Mouse (Mus musculus): ENCODE measurements around the gene Tbrg1. TPM values are rescaled to one million over a fixed set of nuclear protein-coding genes. Genes with fewer than 3 reads are reported as not detected.
A peak's percentile ranks its signal among the peaks of the same experiment; 100 is the strongest.

Gene Tbrg1
- polyA plus RNA-seq, 1 experiment from 2014 or later: 161 TPM

- H3K9ac ChIP-seq (replicated peaks; ENCODE audit: low read depth, low read length): no peak overlapping the region; the same call in 1 of the 2 replicates
- no peaks in the 10 kb centered on the region for H3K27me3 ChIP-seq (ENCODE audit: control insufficient read depth, insufficient read depth, low read length)
- peak overlapping the region; percentile 64 for H3K4me3 ChIP-seq (ENCODE audit: low read depth, low read length)
- peak overlapping the region; percentile 59 for H3K4me2 ChIP-seq (replicated peaks; ENCODE audit: low read depth, low read length)
- 25% methylated on average over 6 of the region's 6 CpGs for WGBS
- no peaks in the 10 kb centered on the region for H3K9me3 ChIP-seq (ENCODE audit: control insufficient read depth, low read depth, low read length)
- no peaks in the 10 kb centered on the region for H3K36me3 ChIP-seq (ENCODE audit: control insufficient read depth, insufficient read depth, low read length)
- H3K4me1 ChIP-seq (ENCODE audit: control insufficient read depth, insufficient read depth, low read length): no peaks in the 10 kb centered on the region
- H3K27ac ChIP-seq (ENCODE audit: low read length): peak overlapping the region; percentile 64; the same call in 1 of the 2 replicates
- ATAC-seq (ENCODE audit: insufficient number of reproducible peaks, insufficient read depth, low FRiP score, low read depth): no peak
Measured at GRCm38 (mm10) chr9:37613911-37614280, 43.2 kb downstream of the Tbrg1 start.

- WGBS: under 1% methylated on average over 45 of the region's 45 CpGs
- peak within 1 kb of the TSS; percentile 74 for H3K27ac ChIP-seq (ENCODE audit: low read length)
- H3K36me3 ChIP-seq (ENCODE audit: control insufficient read depth, insufficient read depth, low read length): no peaks in the 10 kb centered on the region
- peak; percentile 97 for ATAC-seq (ENCODE audit: insufficient number of reproducible peaks, insufficient read depth, low FRiP score, low read depth)
- peak within 1 kb of the TSS; percentile 59 for H3K9ac ChIP-seq (replicated peaks; ENCODE audit: low read depth, low read length)
- H3K4me1 ChIP-seq (ENCODE audit: control insufficient read depth, insufficient read depth, low read length): no peaks in the 10 kb centered on the region
- H3K4me3 ChIP-seq (ENCODE audit: low read depth, low read length): peak within 1 kb of the TSS; percentile 64
- H3K4me2 ChIP-seq (replicated peaks; ENCODE audit: low read depth, low read length): peak within 1 kb of the TSS; percentile 59
- no peaks in the 10 kb centered on the region for H3K27me3 ChIP-seq (ENCODE audit: control insufficient read depth, insufficient read depth, low read length)
- H3K9me3 ChIP-seq (ENCODE audit: control insufficient read depth, low read depth, low read length): no peaks in the 10 kb centered on the region
Measured at GRCm38 (mm10) chr9:37613182-37613910, 43.8 kb downstream of the Tbrg1 start, which contains the start of gene Spa17. Gene Spa17 (minus strand): TSS chr9:37613722.

GRCm38 (mm10) chr9:37609558-37609957, 47.6 kb downstream of the Tbrg1 start:
- Histone ChIP-seq H3K9me3 (ENCODE audit: control insufficient read depth, low read depth, low read length) (no peaks in the 10 kb centered on the region), H3K4me1 (ENCODE audit: control insufficient read depth, insufficient read depth, low read length) (no peaks in the 10 kb centered on the region), H3K4me3 (ENCODE audit: low read depth, low read length) (no peak overlapping the region), H3K36me3 (ENCODE audit: control insufficient read depth, insufficient read depth, low read length) (no peaks in the 10 kb centered on the region), H3K27me3 (ENCODE audit: control insufficient read depth, insufficient read depth, low read length) (no peaks in the 10 kb centered on the region), H3K4me2 (replicated peaks; ENCODE audit: low read depth, low read length) (no peak overlapping the region), H3K9ac (replicated peaks; ENCODE audit: low read depth, low read length) (no peak overlapping the region), H3K27ac (ENCODE audit: low read length) (no peak overlapping the region)
- no peak for ATAC-seq (ENCODE audit: insufficient number of reproducible peaks, insufficient read depth, low FRiP score, low read depth)
- 78% methylated on average over 4 of the region's 4 CpGs for WGBS

GRCm38 (mm10) chr9:37605089-37605488, 52.0 kb downstream of the Tbrg1 start:
- H3K27ac ChIP-seq (ENCODE audit: low read length): no peak overlapping the region
- no peak overlapping the region for H3K9ac ChIP-seq (replicated peaks; ENCODE audit: low read depth, low read length)
- no peak for ATAC-seq (ENCODE audit: insufficient number of reproducible peaks, insufficient read depth, low FRiP score, low read depth)
- H3K4me2 ChIP-seq (replicated peaks; ENCODE audit: low read depth, low read length): no peak overlapping the region
- H3K4me1 ChIP-seq (ENCODE audit: control insufficient read depth, insufficient read depth, low read length): no peaks in the 10 kb centered on the region
- no peaks in the 10 kb centered on the region for H3K9me3 ChIP-seq (ENCODE audit: control insufficient read depth, low read depth, low read length)
- H3K4me3 ChIP-seq (ENCODE audit: low read depth, low read length): no peak overlapping the region
- H3K36me3 ChIP-seq (ENCODE audit: control insufficient read depth, insufficient read depth, low read length): no peaks in the 10 kb centered on the region
- WGBS: 92% methylated on average over 3 of the region's 3 CpGs
- no peaks in the 10 kb centered on the region for H3K27me3 ChIP-seq (ENCODE audit: control insufficient read depth, insufficient read depth, low read length)

GRCm38 (mm10) chr9:37600538-37601205, 56.4 kb downstream of the Tbrg1 start:
- no peaks in the 10 kb centered on the region for H3K36me3 ChIP-seq (ENCODE audit: control insufficient read depth, insufficient read depth, low read length)
- no peak overlapping the region for H3K9ac ChIP-seq (replicated peaks; ENCODE audit: low read depth, low read length)
- H3K27ac ChIP-seq (ENCODE audit: low read length): no peak overlapping the region
- no peak for ATAC-seq (ENCODE audit: insufficient number of reproducible peaks, insufficient read depth, low FRiP score, low read depth)
- no peak overlapping the region for H3K4me3 ChIP-seq (ENCODE audit: low read depth, low read length)
- H3K4me2 ChIP-seq (replicated peaks; ENCODE audit: low read depth, low read length): no peak overlapping the region
- H3K4me1 ChIP-seq (ENCODE audit: control insufficient read depth, insufficient read depth, low read length): no peaks in the 10 kb centered on the region
- 88% methylated on average over 2 of the region's 2 CpGs for WGBS
- no peaks in the 10 kb centered on the region for H3K9me3 ChIP-seq (ENCODE audit: control insufficient read depth, low read depth, low read length)
- no peaks in the 10 kb centered on the region for H3K27me3 ChIP-seq (ENCODE audit: control insufficient read depth, insufficient read depth, low read length)

Other genes with a start within 250 kb of the Tbrg1 start
- 0.06 TPM in 1 of 2 replicates, not detected in the other for gene Robo3, start 224.1 kb downstream of the Tbrg1 start, polyA plus RNA-seq (2014; fragmentation: Nextera tagmentation; extraction: Ambion mirVana)
- gene Msantd2, start 168.0 kb downstream of the Tbrg1 start, polyA plus RNA-seq (2014; fragmentation: Nextera tagmentation; extraction: Ambion mirVana): 33.2 and 38.9 TPM in 2 replicates
- gene Esam, start 129.2 kb downstream of the Tbrg1 start, polyA plus RNA-seq (2014; fragmentation: Nextera tagmentation; extraction: Ambion mirVana): 57.9 and 58.3 TPM in 2 replicates
- gene Vsig2, start 118.1 kb downstream of the Tbrg1 start, polyA plus RNA-seq (2014; fragmentation: Nextera tagmentation; extraction: Ambion mirVana): 44.3 and 56.9 TPM in 2 replicates
- 4.7 and 5.7 TPM in 2 replicates for gene Nrgn, start 104.4 kb downstream of the Tbrg1 start, polyA plus RNA-seq (2014; fragmentation: Nextera tagmentation; extraction: Ambion mirVana)
- gene Siae, start 101.6 kb downstream of the Tbrg1 start, polyA plus RNA-seq (2014; fragmentation: Nextera tagmentation; extraction: Ambion mirVana): 12.7 and 14.0 TPM in 2 replicates
- 5.3 and 7.4 TPM in 2 replicates for gene Spa17, start 43.6 kb downstream of the Tbrg1 start, polyA plus RNA-seq (2014; fragmentation: Nextera tagmentation; extraction: Ambion mirVana)
- not detected in 2 replicates for gene Panx3, start 11.9 kb upstream of the Tbrg1 start, polyA plus RNA-seq (2014; fragmentation: Nextera tagmentation; extraction: Ambion mirVana)
- not detected in 2 replicates for gene Olfr160, start 58.9 kb upstream of the Tbrg1 start, polyA plus RNA-seq (2014; fragmentation: Nextera tagmentation; extraction: Ambion mirVana)
- not detected in 2 replicates for gene Olfr874, start 87.8 kb upstream of the Tbrg1 start, polyA plus RNA-seq (2014; fragmentation: Nextera tagmentation; extraction: Ambion mirVana)
- not detected in 2 replicates for gene Olfr875, start 114.5 kb upstream of the Tbrg1 start, polyA plus RNA-seq (2014; fragmentation: Nextera tagmentation; extraction: Ambion mirVana)
- not detected in 2 replicates for gene Olfr876, start 145.7 kb upstream of the Tbrg1 start, polyA plus RNA-seq (2014; fragmentation: Nextera tagmentation; extraction: Ambion mirVana)
- not detected in 2 replicates for gene Olfr877, start 197.0 kb upstream of the Tbrg1 start, polyA plus RNA-seq (2014; fragmentation: Nextera tagmentation; extraction: Ambion mirVana)
- not detected in 2 replicates for gene Olfr145, start 239.4 kb upstream of the Tbrg1 start, polyA plus RNA-seq (2014; fragmentation: Nextera tagmentation; extraction: Ambion mirVana)